Mouse (Mus musculus) layer of hippocampus, adult 11-12 months (tissue): ENCODE data around the gene Nphp4.

Source experiments
- DNase-seq: peaks from one replicate; pipeline ENCODE4 v3.0.0; 2022; ENCODE audit warnings: low spot score

Nphp4 gene

DNA sequence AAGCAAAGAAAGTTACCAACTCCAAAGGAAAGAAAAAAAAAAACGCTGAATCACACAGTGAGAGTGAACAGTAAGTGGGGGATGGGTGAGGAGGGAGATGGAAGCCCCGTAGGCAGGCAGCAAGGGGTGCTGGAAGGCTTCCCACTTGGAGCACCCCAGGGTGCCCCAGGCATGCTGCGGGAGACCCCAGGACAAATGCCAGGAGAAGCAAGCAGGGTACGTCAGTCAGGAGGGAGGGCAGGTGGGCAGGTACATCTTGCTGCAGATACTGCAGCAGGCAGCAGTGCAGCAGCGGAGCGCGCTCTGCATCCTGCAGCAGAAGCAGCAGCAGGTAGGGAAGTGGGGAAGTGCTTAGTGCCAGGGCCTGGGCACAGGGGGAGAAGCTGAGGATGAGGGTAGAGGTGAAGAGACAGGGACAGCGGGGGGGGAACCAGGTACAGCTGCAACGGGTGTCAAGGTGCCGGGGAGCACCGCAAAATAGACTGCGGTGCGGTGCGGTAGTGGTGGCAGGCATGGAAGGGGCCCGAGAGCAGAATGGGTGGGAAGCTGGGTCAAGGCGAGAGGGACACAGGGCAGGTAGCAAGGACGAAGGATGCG lies at the start of gene Nphp4:
Nphp4 (plus strand) TSS at position 280 of the 597 bp plus-strand sequence.
- DNase-seq, result peak; percentile 46

GRCm38 (mm10) chr4:152428259-152428658 lies 48.2 kb upstream of the Nphp4 start:
- DNase-seq, result no peak

DNA sequence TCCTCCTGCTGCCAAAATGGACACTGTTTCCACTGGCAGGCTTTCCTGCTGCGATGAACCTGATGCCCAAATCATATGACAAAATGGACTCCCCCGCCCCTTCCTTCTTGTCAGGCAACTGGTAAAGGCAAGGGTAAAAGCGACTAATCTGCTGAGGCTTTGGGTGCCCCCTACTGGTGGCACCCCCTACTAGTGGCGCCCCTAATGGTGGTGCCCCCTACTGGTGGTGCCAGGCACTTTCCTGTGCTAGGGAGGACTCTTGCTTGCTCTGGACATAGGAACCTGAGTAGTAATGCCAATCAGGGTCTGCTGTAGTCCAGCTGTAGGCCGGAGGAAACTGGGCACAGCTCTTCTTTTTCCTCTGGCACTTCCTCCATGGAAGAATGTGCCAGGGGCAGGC lies 44.2 kb upstream of the Nphp4 start:
- peak; percentile 66 for DNase-seq

- DNase-seq, result peak; percentile 93
Observed at GRCm38 (mm10) chr4:152434836-152435235, 41.7 kb upstream of the Nphp4 start.

GRCm38 (mm10) chr4:152435255-152435654 lies 41.3 kb upstream of the Nphp4 start:
- DNase-seq, result peak; percentile 78

DNA sequence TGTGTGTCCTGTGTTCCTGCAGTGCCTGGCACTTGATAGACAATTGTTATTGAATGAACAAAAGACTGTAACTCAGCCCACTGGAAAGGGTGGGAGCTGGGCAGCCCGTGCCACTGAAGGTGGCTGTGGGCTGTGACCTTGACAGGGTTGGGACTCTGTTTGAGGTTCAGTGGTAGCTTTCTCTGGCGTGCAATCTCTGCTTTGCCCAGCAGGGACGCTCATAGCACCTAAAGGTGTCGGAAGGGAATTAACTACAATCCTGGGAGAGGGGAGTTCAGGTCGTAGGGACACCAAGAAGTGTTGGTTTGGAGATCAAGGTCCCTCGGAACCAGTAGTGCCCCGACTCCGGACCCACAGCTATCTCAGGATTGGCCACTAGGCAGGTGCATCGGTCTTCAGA lies 35.6 kb upstream of the Nphp4 start:
- no peak for DNase-seq

DNA sequence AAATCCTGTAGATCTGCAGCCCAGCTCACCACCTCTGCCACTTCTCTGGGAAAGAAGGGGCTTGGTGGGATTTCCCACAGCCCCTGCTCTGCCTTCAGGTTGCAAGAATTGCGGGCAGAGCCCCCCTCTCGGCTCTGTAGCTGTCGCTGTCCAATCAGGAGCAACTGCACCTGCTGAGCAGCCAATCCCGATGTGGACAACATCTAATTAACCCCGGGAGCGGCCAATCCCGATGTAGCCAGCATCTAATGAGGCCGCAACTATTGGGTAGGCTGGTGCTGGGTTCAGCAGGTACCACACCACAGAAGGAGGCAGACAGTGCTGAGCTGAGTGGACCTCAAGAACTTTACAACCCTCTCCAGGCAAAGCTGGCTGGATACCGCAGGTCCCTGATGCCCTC lies 35.0 kb upstream of the Nphp4 start:
- DNase-seq, result no peak

GRCm38 (mm10) chr4:152446178-152446577 lies 30.3 kb upstream of the Nphp4 start:
- no peak for DNase-seq

DNA sequence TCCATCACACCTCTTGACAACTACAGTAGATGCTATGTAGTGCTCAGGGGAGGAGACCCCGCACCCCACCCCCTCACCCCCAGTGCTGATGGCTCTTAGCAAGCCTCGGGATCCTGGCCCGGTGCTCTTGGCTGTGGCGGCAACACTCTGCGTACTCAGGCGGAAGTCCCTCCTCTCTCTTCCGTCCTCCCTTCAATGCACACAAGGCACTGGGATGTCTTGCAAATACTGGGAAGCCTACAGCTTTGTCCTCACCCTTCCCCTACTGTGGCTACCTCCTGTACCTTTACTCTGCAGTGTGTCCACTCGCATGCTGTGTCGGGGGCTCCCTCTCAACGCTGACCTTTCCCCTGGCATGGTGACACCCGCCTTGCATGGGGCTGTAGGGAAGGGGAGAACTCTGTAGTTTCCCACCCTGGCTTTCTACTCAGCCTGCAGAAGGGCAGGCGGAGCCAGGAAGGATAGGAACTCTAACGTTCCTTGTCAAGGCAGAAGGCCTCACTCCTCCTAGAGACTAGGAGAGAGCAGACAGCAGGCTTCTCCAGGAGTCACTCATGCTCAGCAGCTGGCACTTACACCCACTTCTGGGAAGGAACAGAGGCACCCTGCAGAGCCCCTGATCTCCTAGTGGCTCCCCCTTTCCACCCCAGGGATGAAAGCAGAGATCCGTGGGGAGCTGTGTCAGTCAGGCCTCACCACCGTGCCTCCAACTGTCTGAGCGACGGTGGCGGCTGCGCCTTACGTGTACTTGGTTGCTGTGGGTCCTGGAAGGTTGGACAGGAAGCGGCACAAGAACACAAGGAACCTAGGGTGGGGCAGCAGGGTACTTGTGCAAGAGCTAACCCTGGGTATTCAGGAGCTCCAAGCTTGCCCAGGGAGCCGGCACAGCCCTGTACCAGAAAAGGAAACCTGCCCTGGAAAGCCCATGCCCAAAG lies 28.5 kb upstream of the Nphp4 start:
- DNase-seq, result no peak

DNA sequence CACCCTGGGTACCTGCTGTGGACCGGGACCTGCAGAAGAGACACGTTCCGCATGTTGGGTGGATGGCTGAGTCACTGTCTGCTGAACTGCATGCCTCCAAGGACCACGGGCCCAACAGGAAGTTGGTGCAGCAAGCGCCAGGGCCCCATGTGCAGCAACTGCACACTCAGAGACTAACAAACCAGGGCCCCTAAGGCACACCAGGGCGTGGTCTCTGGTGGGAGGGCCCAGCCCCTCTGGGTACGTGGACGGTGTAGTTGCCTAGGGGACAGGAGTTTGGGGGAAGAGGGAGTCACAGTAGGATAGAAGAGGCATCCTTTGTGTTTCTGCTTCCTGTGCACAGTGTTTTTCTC lies 27.9 kb upstream of the Nphp4 start:
- DNase-seq, result no peak

GRCm38 (mm10) chr4:152451371-152451770 lies 25.1 kb upstream of the Nphp4 start:
- DNase-seq, result no peak

GRCm38 (mm10) chr4:152453079-152453478 lies 23.4 kb upstream of the Nphp4 start:
- DNase-seq, result peak; percentile 89

DNA sequence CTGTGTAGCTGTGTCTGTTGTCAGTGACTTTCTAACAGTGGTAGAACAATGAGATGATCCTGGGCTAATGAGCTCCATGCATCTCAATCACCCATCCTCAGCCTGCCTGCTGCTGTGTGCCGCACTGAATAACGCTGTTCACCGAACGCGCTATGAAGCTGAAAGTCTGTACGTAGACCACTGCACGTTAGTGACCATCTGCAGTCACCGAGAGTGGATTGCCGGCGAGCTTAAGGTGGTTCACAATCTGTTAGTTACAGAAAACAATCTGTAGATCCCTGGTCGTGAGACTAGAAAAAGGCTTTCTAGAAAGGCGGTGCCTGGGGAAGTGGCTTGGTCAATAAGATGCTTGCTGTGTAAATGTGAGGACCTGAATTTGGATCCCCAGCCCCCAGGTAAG lies 22.4 kb upstream of the Nphp4 start:
- no peak for DNase-seq

DNA sequence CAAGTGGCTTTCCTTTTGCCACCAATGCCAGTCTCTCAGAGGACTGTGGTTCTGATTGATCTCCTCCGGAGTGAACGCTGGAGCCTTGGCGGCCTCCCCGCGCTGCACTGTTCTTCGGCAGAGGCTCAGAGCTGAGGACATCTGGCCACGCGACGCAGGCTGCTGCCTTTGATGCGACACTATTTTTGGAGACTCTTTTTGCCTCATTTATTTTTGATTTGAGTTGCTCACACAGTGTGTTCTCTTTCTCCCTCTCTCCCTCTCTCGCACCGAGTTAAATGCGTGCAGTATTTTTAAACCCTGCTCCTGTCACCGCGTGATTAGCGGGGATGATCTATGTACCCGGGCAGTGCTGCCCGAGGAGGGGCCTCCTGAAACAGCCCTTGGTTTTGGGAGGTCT lies 19.9 kb upstream of the Nphp4 start:
- peak; percentile 75 for DNase-seq

- no peak for DNase-seq
Observed at GRCm38 (mm10) chr4:152457673-152458072, 18.8 kb upstream of the Nphp4 start.

- no peak for DNase-seq
Observed at GRCm38 (mm10) chr4:152462516-152462915, 14.0 kb upstream of the Nphp4 start.

DNA sequence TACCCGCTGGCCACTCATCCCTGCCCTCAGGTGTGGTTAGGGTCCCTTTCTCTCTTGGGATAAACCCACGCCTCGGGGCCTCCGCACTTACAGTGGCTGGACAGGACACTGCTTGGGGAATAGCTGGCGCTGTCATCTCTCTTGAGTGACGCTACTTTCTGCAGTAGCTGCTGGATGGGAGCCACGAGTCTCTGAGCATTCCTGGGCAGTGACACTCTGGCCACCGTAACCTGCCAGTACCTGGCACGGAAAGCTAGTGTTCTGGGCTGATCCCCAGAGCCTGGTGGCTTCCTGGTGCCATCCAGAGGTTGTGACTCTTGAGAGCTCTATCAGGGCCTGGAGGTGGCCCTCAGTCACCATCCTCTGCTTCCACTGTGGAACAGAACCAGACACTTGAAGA lies 13.4 kb upstream of the Nphp4 start:
- no peak for DNase-seq

GRCm38 (mm10) chr4:152465116-152465515 lies 11.4 kb upstream of the Nphp4 start:
- no peak for DNase-seq

- no peak for DNase-seq
Observed at GRCm38 (mm10) chr4:152466601-152467000, 9.9 kb upstream of the Nphp4 start.

GRCm38 (mm10) chr4:152467951-152468350 lies 8.6 kb upstream of the Nphp4 start:
- DNase-seq, result peak; percentile 80

DNA sequence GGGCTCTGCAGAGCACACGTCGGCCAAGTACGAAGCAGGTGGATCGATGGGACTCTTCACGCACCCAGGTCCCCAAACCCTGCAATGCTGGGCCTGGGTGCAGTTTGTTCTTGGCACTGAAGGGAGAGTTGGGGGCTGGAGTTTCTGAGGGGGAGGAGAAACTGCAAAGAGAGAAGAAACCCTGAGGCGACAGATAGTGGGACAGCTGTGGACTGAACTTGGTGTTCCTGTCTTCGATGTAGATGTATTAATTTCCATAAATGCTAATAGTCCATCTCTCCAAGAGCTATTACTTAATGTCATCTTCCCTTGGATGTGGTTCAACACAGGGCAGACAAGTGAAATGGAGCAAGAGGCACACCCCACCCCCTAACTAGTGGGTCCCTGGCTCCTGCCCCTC lies 565 bp upstream of the Nphp4 start:
- DNase-seq, result peak; percentile 57

GRCm38 (mm10) chr4:152477106-152477465 lies 580 bp downstream of the Nphp4 start:
- no peak for DNase-seq

- peak; percentile 100 for DNase-seq
Observed at GRCm38 (mm10) chr4:152477466-152478223, 1.1 kb downstream of the Nphp4 start, which contains the start of gene Kcnab2. Gene Kcnab2, minus strand, starts transcription at chr4:152477871.
